Comparison of ENCODE assay signal across 8 mouse cellular contexts in genomic region chr7:35333231-35333651, GRCm38 (mm10). TPM values are rescaled to one million over a fixed set of nuclear protein-coding genes. Genes with fewer than 3 reads are reported as not detected.
DNase-seq lines count a peak whose midpoint lies in the region; ATAC-seq and TF ChIP-seq lines count a peak whose summit lies in the region.

No protein-coding gene starts in this region.

- peak; percentile 41; the same call in 1 of the 2 replicates for TF ChIP-seq CTCF in intestine, postnatal 0 days (IDR thresholded peaks at IDR 0.05; ENCODE audit: low read depth)
- peak; percentile 12; the same call in 1 of the 2 replicates for TF ChIP-seq CTCF in small intestine, adult 2 months (IDR thresholded peaks at IDR 0.05; ENCODE audit: extremely low read depth, insufficient read length, insufficient replicate concordance, low read depth, low read length)

- H3K4me2 ChIP-seq in forebrain, embryonic 13.5 days = peak overlapping the region; percentile 99
- peak overlapping the region; percentile 82 for H3K4me2 ChIP-seq in intestine, postnatal 0 days (replicated peaks; ENCODE audit: low read depth)
- H3K4me2 ChIP-seq in lung, embryonic 16.5 days (ENCODE audit: low read depth, low read length) = peak overlapping the region; percentile 97

- peak; percentile 75 for DNase-seq in ES-CJ7 (ENCODE audit: low read depth, low spot score)
- no peak for DNase-seq in urinary bladder, adult 18-20 months (ENCODE audit: low spot score in 2 of 2)

- no peak overlapping the region for H3K27ac ChIP-seq in forebrain, embryonic 13.5 days
- peak overlapping the region; percentile 90 for H3K27ac ChIP-seq in intestine, postnatal 0 days (ENCODE audit: low read depth, low read length)
- peak overlapping the region; percentile 63 for H3K27ac ChIP-seq in lung, embryonic 16.5 days (ENCODE audit: low read length)
- H3K27ac ChIP-seq in small intestine, adult 2 months (ENCODE audit: insufficient read depth, low read depth, low read length) = peak overlapping the region; percentile 63

- no peaks in the 10 kb centered on the region for H3K36me3 ChIP-seq in erythroblast, embryonic 14.5 days (ENCODE audit: control insufficient read depth)
- H3K36me3 ChIP-seq in forebrain, embryonic 13.5 days (ENCODE audit: poor library complexity, severe bottlenecking) = no peaks in the 10 kb centered on the region
- H3K36me3 ChIP-seq in intestine, postnatal 0 days (ENCODE audit: control insufficient read depth, insufficient read depth) = no peaks in the 10 kb centered on the region
- H3K36me3 ChIP-seq in lung, embryonic 16.5 days (ENCODE audit: control insufficient read depth, insufficient read depth, low read length) = no peaks in the 10 kb centered on the region
- no peaks in the 10 kb centered on the region for H3K36me3 ChIP-seq in small intestine, adult 2 months (ENCODE audit: control insufficient read depth, insufficient read depth, low read length)

- peak overlapping the region; percentile 66 for H3K4me3 ChIP-seq in erythroblast, embryonic 14.5 days (replicated peaks)
- H3K4me3 ChIP-seq in forebrain, embryonic 13.5 days = peak overlapping the region; percentile 62
- peak overlapping the region; percentile 93 for H3K4me3 ChIP-seq in intestine, postnatal 0 days (ENCODE audit: low read depth, low read length)
- peak overlapping the region; percentile 72 for H3K4me3 ChIP-seq in lung, embryonic 16.5 days (ENCODE audit: low read length)
- H3K4me3 ChIP-seq in small intestine, adult 2 months (ENCODE audit: low read depth, low read length) = peak overlapping the region; percentile 98

- WGBS in forebrain, embryonic 13.5 days = 1% methylated on average over 19 of the region's 19 CpGs
- under 1% methylated on average over 19 of the region's 19 CpGs for WGBS in intestine, postnatal 0 days
- WGBS in lung, embryonic 16.5 days = 1% methylated on average over 19 of the region's 19 CpGs
- 1% methylated on average over 19 of the region's 19 CpGs for WGBS in small intestine, adult 2 months

- no peak for ATAC-seq in erythroblast, adult 5-6 weeks (replicated peaks; ENCODE audit: low FRiP score, poor library complexity, severe bottlenecking)
- ATAC-seq in forebrain, embryonic 13.5 days = peak; percentile 9
- ATAC-seq in intestine, postnatal 0 days = no peak
- ATAC-seq in lung, embryonic 16.5 days (ENCODE audit: low read depth) = peak; percentile 24

- no peaks in the 10 kb centered on the region; the same call in 1 of the 2 replicates for H3K9me3 ChIP-seq in erythroblast, embryonic 14.5 days (ENCODE audit: control insufficient read depth, low read length)
- no peaks in the 10 kb centered on the region for H3K9me3 ChIP-seq in forebrain, embryonic 13.5 days (replicated peaks)
- H3K9me3 ChIP-seq in intestine, postnatal 0 days (ENCODE audit: control insufficient read depth) = no peaks in the 10 kb centered on the region
- H3K9me3 ChIP-seq in lung, embryonic 16.5 days (ENCODE audit: control insufficient read depth, low read length) = no peaks in the 10 kb centered on the region

- peak overlapping the region; percentile 53 for H3K9ac ChIP-seq in forebrain, embryonic 13.5 days
- peak overlapping the region; percentile 58 for H3K9ac ChIP-seq in intestine, postnatal 0 days (ENCODE audit: low read depth, low read length)
- H3K9ac ChIP-seq in lung, embryonic 16.5 days (ENCODE audit: low read length) = peak overlapping the region; percentile 54

- no peak for TF ChIP-seq POLR2A in small intestine, adult 2 months (IDR thresholded peaks at IDR 0.05; ENCODE audit: low read depth, low read length)

- peaks cover 72% of the 10 kb centered on the region for H3K27me3 ChIP-seq in erythroblast, embryonic 14.5 days (ENCODE audit: control insufficient read depth)
- peaks cover 39% of the 10 kb centered on the region for H3K27me3 ChIP-seq in forebrain, embryonic 13.5 days
- no peaks in the 10 kb centered on the region for H3K27me3 ChIP-seq in intestine, postnatal 0 days (replicated peaks; ENCODE audit: control insufficient read depth, insufficient read depth, low read length)
- H3K27me3 ChIP-seq in lung, embryonic 16.5 days (ENCODE audit: control insufficient read depth, insufficient read depth, low read depth, low read length) = peaks cover 8% of the 10 kb centered on the region; the same call in 1 of the 2 replicates
- no peaks in the 10 kb centered on the region for H3K27me3 ChIP-seq in small intestine, adult 2 months (ENCODE audit: control insufficient read depth, insufficient read depth, low read length)

- peaks cover 23% of the 10 kb centered on the region for H3K4me1 ChIP-seq in erythroblast, embryonic 14.5 days (ENCODE audit: control insufficient read depth)
- H3K4me1 ChIP-seq in forebrain, embryonic 13.5 days = peaks cover 22% of the 10 kb centered on the region
- 0 out of 2 replicates have a peak, but pooled peaks cover 5% of the 10 kb centered on the region for H3K4me1 ChIP-seq in intestine, postnatal 0 days (replicated peaks; ENCODE audit: control insufficient read depth, insufficient read depth, low read length)
- H3K4me1 ChIP-seq in lung, embryonic 16.5 days (replicated peaks; ENCODE audit: control insufficient read depth, insufficient read depth, low read length) = peaks cover 6% of the 10 kb centered on the region
- peaks cover 7% of the 10 kb centered on the region; the same call in 1 of the 2 replicates for H3K4me1 ChIP-seq in small intestine, adult 2 months (ENCODE audit: control insufficient read depth, insufficient read depth, insufficient read length, low read length)

RNA-seq across cellular contexts. Expression of gene Rhpn2, which starts 0.7 kb away (rescaled TPM):
- 0.03 and 0.04 TPM in 2 replicates for polyA plus RNA-seq in erythroblast, embryonic 14.5 days (2012)
- total RNA-seq in erythroblast, adult 5-6 weeks (2015; ENCODE audit: low replicate concordance) = not detected in 2 replicates
- total RNA-seq in erythroblast, adult 5-6 weeks (2017; ENCODE audit: low replicate concordance) = not detected in 2 replicates
- polyA plus RNA-seq in forebrain, embryonic 13.5 days (2015; fragmentation: Nextera tagmentation; extraction: Ambion mirVana) = 1.1 and 1.3 TPM in 2 replicates
- 63.3 and 75.0 TPM in 2 replicates for polyA plus RNA-seq in intestine, postnatal 0 days (2015; fragmentation: Nextera tagmentation; extraction: Ambion mirVana)
- polyA plus RNA-seq in lung, embryonic 16.5 days (2015; fragmentation: Nextera tagmentation; extraction: Ambion mirVana) = 5.9 and 6.6 TPM in 2 replicates
- 14.6 and 46.0 TPM in 2 replicates for polyA plus RNA-seq in small intestine, adult 2 months (2012; rRNA removed)

RNA-seq across cellular contexts. Expression of gene Gpatch1, which starts 15.0 kb away (rescaled TPM):
- polyA plus RNA-seq in erythroblast, embryonic 14.5 days (2012) = 0.32 and 0.41 TPM in 2 replicates
- total RNA-seq in erythroblast, adult 5-6 weeks (2015; ENCODE audit: low replicate concordance) = 0.77 and 3.3 TPM in 2 replicates
- 2.0 and 3.1 TPM in 2 replicates for total RNA-seq in erythroblast, adult 5-6 weeks (2017; ENCODE audit: low replicate concordance)
- 19.3 and 19.5 TPM in 2 replicates for polyA plus RNA-seq in forebrain, embryonic 13.5 days (2015; fragmentation: Nextera tagmentation; extraction: Ambion mirVana)
- polyA plus RNA-seq in intestine, postnatal 0 days (2015; fragmentation: Nextera tagmentation; extraction: Ambion mirVana) = 8.6 and 9.1 TPM in 2 replicates
- polyA plus RNA-seq in lung, embryonic 16.5 days (2015; fragmentation: Nextera tagmentation; extraction: Ambion mirVana) = 15.5 and 16.5 TPM in 2 replicates
- polyA plus RNA-seq in small intestine, adult 2 months (2012; rRNA removed) = 0.89 and 2.2 TPM in 2 replicates

Comparison
In these comparisons a context has a peak if more than half of its experiments do, and no peak if none do; other contexts are left out.
1. ATAC-seq: peak in forebrain, embryonic 13.5 days (single experiment) and lung, embryonic 16.5 days (single experiment); none in erythroblast, adult 5-6 weeks (single experiment) and intestine, postnatal 0 days (single experiment).
2. Peak in every context shown above with its lines, with median percentiles within 50 percentile points of each other: H3K4me3 ChIP-seq, H3K4me2 ChIP-seq and H3K9ac ChIP-seq.